Mouse (Mus musculus): ENCODE results near the gene Samd4. TPM values are rescaled to one million over a fixed set of nuclear protein-coding genes. Genes with fewer than 3 reads are reported as not detected.

The Samd4 gene
- total and polyA plus RNA-seq, 3 experiments = 0.22 TPM; not detected in 2

DNA sequence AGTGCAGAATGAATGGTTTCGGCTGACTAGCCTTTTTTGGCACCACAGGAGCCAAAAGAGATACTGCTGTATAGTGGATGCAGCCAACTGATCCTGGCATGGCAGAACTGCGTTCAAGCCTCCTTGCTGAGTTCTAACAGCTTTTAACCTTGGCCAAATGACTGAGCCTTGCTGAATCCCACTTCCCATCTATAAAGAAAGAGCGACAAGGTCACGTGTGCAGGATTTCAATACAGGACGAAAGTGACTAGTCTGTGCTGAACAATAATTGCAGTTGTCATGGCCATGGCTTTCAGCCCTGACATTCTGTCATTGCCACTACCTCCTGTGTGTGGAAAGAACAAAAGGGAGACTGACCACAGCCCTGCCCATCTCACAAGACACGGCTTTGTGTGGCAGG is 99.5 kb downstream of the Samd4 start:
- Histone ChIP-seq H3K27me3 (ENCODE audit: insufficient read depth, low read length) (no peaks in the 10 kb centered on the region), H3K4me1 (ENCODE audit: insufficient read depth, low read depth, low read length) (no peaks in the 10 kb centered on the region), H3K9me3 (replicated peaks) (no peaks in the 10 kb centered on the region), H3K36me3 (replicated peaks) (no peaks in the 10 kb centered on the region), H3K4me3 (ENCODE audit: low read depth, low read length) (no peak overlapping the region)
- DNase-seq (ENCODE audit: low spot score) = no peak
- TF ChIP-seq CTCF (IDR thresholded peaks at IDR 0.05; ENCODE audit: low read depth, low read length) = no peak
- no peak for TF ChIP-seq POLR2AphosphoS5 (IDR thresholded peaks at IDR 0.05; ENCODE audit: insufficient replicate concordance, low read depth, low read length)
- TF ChIP-seq GATA1 (IDR thresholded peaks at IDR 0.05; ENCODE audit: borderline replicate concordance, low read length) = no peak
- TF ChIP-seq GATA2 (IDR thresholded peaks at IDR 0.05; ENCODE audit: borderline replicate concordance, low read depth, low read length) = no peak
- no peak for TF ChIP-seq TAL1 (conservative IDR thresholded peaks at IDR 0.05; ENCODE audit: low read depth, low read length)
- ATAC-seq (ENCODE audit: extremely low read depth, insufficient number of reproducible peaks, low FRiP score, poor library complexity, severe bottlenecking) = no peak

DNA sequence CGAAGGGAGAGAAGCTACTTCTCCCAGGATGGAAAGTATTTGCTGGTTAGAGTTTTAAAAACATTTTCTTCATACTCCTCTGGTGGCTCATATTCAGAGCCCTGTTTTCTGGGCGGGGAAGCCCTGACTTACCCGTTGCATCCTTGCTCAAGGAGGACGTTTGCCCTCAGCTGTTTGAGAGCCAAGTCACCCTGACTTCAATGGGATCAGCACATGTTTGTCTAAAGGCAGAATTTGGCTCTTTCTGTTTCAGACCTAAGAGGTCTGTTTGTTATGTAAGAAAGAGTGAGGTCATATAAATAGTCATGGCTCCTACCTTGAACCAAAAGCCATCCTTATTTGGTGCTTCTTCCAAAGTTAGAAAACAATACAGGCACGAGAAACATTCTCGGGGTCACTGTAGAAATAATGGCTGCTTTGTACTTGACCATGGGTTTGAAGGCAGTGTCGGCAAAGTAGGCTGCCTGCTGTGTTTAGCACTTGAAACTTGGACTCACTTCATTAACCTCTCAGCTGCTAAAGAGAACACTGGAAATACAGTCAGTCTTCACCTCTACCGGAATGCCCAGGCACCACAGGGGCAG is 102.0 kb downstream of the Samd4 start:
- Histone ChIP-seq H3K4me3 (ENCODE audit: low read depth, low read length) (no peak overlapping the region), H3K36me3 (replicated peaks) (no peaks in the 10 kb centered on the region)
- TF ChIP-seq GATA2 (IDR thresholded peaks at IDR 0.05; ENCODE audit: borderline replicate concordance, low read depth, low read length) = no peak
- TF ChIP-seq TAL1 (conservative IDR thresholded peaks at IDR 0.05; ENCODE audit: low read depth, low read length) = no peak
- no peak for TF ChIP-seq CTCF (IDR thresholded peaks at IDR 0.05; ENCODE audit: low read depth, low read length)
- no peak for TF ChIP-seq GATA1 (IDR thresholded peaks at IDR 0.05; ENCODE audit: borderline replicate concordance, low read length)
- no peak for TF ChIP-seq POLR2AphosphoS5 (IDR thresholded peaks at IDR 0.05; ENCODE audit: insufficient replicate concordance, low read depth, low read length)

DNA sequence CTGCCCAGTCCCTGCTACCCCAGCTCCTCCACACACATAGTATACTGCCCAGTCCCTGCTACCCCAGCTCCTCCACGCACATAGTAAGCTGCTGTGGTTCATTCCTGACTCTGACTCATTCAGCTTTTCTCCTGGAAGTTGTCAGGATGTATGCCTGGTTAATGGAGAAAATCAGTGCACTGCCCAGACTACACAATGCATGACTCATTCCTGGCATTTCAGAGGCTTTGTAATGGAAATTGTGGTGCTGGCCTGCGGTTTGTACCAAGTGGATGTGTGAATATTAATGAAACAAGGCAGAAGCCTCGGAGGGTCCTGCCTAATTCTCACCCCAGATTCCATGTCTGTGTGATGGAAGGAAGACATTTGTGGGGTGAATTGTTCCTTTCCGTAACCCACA is 107.0 kb downstream of the Samd4 start:
- Histone ChIP-seq H3K9me3 (replicated peaks) (no peaks in the 10 kb centered on the region), H3K4me1 (ENCODE audit: insufficient read depth, low read depth, low read length) (no peaks in the 10 kb centered on the region), H3K4me3 (ENCODE audit: low read depth, low read length) (no peak overlapping the region), H3K27me3 (ENCODE audit: insufficient read depth, low read length) (no peaks in the 10 kb centered on the region), H3K36me3 (replicated peaks) (no peaks in the 10 kb centered on the region)
- TF ChIP-seq GATA2 (IDR thresholded peaks at IDR 0.05; ENCODE audit: borderline replicate concordance, low read depth, low read length) (no peak), GATA1 (IDR thresholded peaks at IDR 0.05; ENCODE audit: borderline replicate concordance, low read length) (no peak), CTCF (IDR thresholded peaks at IDR 0.05; ENCODE audit: low read depth, low read length) (no peak), POLR2AphosphoS5 (IDR thresholded peaks at IDR 0.05; ENCODE audit: insufficient replicate concordance, low read depth, low read length) (no peak), TAL1 (conservative IDR thresholded peaks at IDR 0.05; ENCODE audit: low read depth, low read length) (no peak)
- ATAC-seq (ENCODE audit: extremely low read depth, insufficient number of reproducible peaks, low FRiP score, poor library complexity, severe bottlenecking) (no peak), DNase-seq (ENCODE audit: low spot score) (no peak)

More for the DNA sequence above, 102.0 kb downstream of the Samd4 start:
- DNase-seq (ENCODE audit: low spot score) = no peak
- ATAC-seq (ENCODE audit: extremely low read depth, insufficient number of reproducible peaks, low FRiP score, poor library complexity, severe bottlenecking) = no peak
- no peaks in the 10 kb centered on the region for H3K27me3 ChIP-seq (ENCODE audit: insufficient read depth, low read length)
- no peaks in the 10 kb centered on the region for H3K4me1 ChIP-seq (ENCODE audit: insufficient read depth, low read depth, low read length)
- no peaks in the 10 kb centered on the region for H3K9me3 ChIP-seq (replicated peaks)

DNA sequence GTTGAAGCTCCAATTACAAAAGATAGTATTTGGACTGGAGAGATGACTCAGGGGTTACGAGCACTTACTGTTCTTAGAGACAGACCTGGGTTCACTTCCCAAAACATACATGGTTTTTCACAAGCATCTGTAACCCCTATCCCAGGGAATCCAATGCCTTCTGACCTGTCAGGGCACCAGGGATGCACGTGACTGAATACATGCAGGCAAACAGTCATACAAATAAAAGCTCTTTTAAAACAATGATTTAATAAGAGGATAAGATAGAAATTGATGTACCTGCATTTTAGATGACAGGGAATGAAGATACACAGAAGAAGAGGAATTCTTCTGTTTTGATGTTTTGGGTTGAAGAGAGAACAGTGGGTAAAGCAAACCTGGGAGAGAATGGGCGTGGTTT is 107.8 kb downstream of the Samd4 start:
- Histone ChIP-seq H3K9me3 (replicated peaks) (no peaks in the 10 kb centered on the region), H3K36me3 (replicated peaks) (no peaks in the 10 kb centered on the region), H3K4me3 (ENCODE audit: low read depth, low read length) (no peak overlapping the region), H3K27me3 (ENCODE audit: insufficient read depth, low read length) (no peaks in the 10 kb centered on the region), H3K4me1 (ENCODE audit: insufficient read depth, low read depth, low read length) (no peaks in the 10 kb centered on the region)
- TF ChIP-seq GATA2 (IDR thresholded peaks at IDR 0.05; ENCODE audit: borderline replicate concordance, low read depth, low read length) (no peak), TAL1 (conservative IDR thresholded peaks at IDR 0.05; ENCODE audit: low read depth, low read length) (no peak), CTCF (IDR thresholded peaks at IDR 0.05; ENCODE audit: low read depth, low read length) (no peak), GATA1 (IDR thresholded peaks at IDR 0.05; ENCODE audit: borderline replicate concordance, low read length) (no peak), POLR2AphosphoS5 (IDR thresholded peaks at IDR 0.05; ENCODE audit: insufficient replicate concordance, low read depth, low read length) (no peak)
- DNase-seq (ENCODE audit: low spot score) (no peak), ATAC-seq (ENCODE audit: extremely low read depth, insufficient number of reproducible peaks, low FRiP score, poor library complexity, severe bottlenecking) (no peak)

DNA sequence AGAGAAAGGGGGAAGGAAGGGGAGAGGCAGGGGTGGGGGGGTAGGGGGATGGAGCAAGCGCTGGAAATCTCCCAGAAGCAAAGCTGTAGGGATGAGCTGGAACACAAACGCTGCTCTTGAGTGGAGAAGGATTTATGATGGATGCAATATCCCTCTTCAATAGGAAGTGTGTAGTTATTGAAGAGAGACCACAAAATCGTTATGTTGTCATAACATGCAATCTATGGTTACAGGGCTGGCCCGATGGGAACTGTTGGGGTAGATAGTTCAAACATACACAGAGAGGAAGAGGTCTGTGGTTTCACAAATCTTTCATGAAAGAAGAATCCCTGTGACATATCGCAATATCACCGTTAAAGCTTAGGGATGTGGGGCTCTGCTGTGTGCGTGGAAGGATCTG is 112.0 kb downstream of the Samd4 start:
- Histone ChIP-seq H3K9me3 (replicated peaks) (no peaks in the 10 kb centered on the region), H3K27me3 (ENCODE audit: insufficient read depth, low read length) (no peaks in the 10 kb centered on the region), H3K4me1 (ENCODE audit: insufficient read depth, low read depth, low read length) (no peaks in the 10 kb centered on the region), H3K4me3 (ENCODE audit: low read depth, low read length) (no peak overlapping the region), H3K36me3 (replicated peaks) (no peaks in the 10 kb centered on the region)
- DNase-seq (ENCODE audit: low spot score) (no peak), ATAC-seq (ENCODE audit: extremely low read depth, insufficient number of reproducible peaks, low FRiP score, poor library complexity, severe bottlenecking) (no peak)
- TF ChIP-seq GATA2 (IDR thresholded peaks at IDR 0.05; ENCODE audit: borderline replicate concordance, low read depth, low read length) (no peak), TAL1 (conservative IDR thresholded peaks at IDR 0.05; ENCODE audit: low read depth, low read length) (no peak), POLR2AphosphoS5 (IDR thresholded peaks at IDR 0.05; ENCODE audit: insufficient replicate concordance, low read depth, low read length) (no peak), CTCF (IDR thresholded peaks at IDR 0.05; ENCODE audit: low read depth, low read length) (no peak), GATA1 (IDR thresholded peaks at IDR 0.05; ENCODE audit: borderline replicate concordance, low read length) (no peak)

DNA sequence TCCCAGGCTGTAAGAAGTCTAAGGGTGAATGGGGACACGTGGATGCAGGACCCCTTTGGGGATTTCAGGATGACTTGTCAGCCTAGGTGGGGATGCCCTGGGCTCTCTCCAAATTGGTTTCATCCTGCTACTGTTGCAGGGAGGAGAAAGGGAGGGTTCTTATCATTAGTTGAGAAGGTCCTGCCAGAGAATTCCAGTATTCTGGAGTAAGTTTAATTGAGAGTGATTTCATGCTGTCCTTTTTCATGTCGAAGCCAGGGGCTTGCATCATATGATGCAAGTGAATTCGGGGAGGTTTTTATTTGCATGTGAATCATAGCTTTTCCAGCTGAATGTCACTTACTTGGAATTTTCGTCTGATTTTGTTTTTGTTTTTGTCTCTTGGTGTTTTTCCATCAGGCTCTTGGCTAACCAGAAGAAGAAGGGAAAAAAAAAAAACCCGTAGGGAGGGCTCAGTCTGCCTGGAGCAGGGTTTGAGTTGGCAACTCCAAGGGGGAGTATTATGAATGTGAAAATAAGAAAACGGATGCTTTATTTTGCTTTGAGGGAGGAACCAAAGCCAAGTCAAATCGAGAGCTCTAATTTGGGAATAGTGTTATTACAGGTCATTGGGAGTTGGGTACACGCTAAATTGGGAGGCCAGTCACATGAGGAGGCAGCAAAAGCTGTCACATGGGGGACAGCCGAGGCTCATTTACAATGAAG is 116.8 kb downstream of the Samd4 start:
- H3K27me3 ChIP-seq (ENCODE audit: insufficient read depth, low read length) = no peaks in the 10 kb centered on the region
- ATAC-seq (ENCODE audit: extremely low read depth, insufficient number of reproducible peaks, low FRiP score, poor library complexity, severe bottlenecking) = no peak
- H3K4me3 ChIP-seq (ENCODE audit: low read depth, low read length) = no peak overlapping the region
- TF ChIP-seq CTCF (IDR thresholded peaks at IDR 0.05; ENCODE audit: low read depth, low read length) (no peak), TAL1 (conservative IDR thresholded peaks at IDR 0.05; ENCODE audit: low read depth, low read length) (no peak), GATA1 (IDR thresholded peaks at IDR 0.05; ENCODE audit: borderline replicate concordance, low read length) (no peak), POLR2AphosphoS5 (IDR thresholded peaks at IDR 0.05; ENCODE audit: insufficient replicate concordance, low read depth, low read length) (no peak), GATA2 (IDR thresholded peaks at IDR 0.05; ENCODE audit: borderline replicate concordance, low read depth, low read length) (no peak)
- no peak for DNase-seq (ENCODE audit: low spot score)
- no peaks in the 10 kb centered on the region for H3K36me3 ChIP-seq (replicated peaks)
- H3K9me3 ChIP-seq (replicated peaks) = no peaks in the 10 kb centered on the region
- no peaks in the 10 kb centered on the region for H3K4me1 ChIP-seq (ENCODE audit: insufficient read depth, low read depth, low read length)

All from G1E (cell line).